Mouse (Mus musculus) urinary bladder, adult 2 months (tissue): ENCODE measurements around the gene Arhgap28. TPM values are rescaled to one million over a fixed set of nuclear protein-coding genes. Genes with fewer than 3 reads are reported as not detected.
A peak's percentile ranks its signal among the peaks of the same experiment; 100 is the strongest.
"Not testable (repeated sequence)": the region's sequence is repeated elsewhere in the genome, so short reads cannot be mapped to it uniquely, and the experiment has no call there.

ENCODE experiments used
- DNase-seq: peaks from one replicate; pipeline ENCODE4 v3.0.0; 2022; ENCODE audit warnings: low spot score
- polyA plus RNA-seq: library from polyadenylated mRNA; depleted of rRNA; stranded (reverse); fragments of >200 nt; gene quantifications from 2 replicates; pipeline ENCODE4 v1.2.3, GENCODE M21; 2012

The Arhgap28 gene
- polyA plus RNA-seq, 1 experiment: 9.3 TPM

GRCm38 (mm10) chr17:67877599-67877998 lies 126.3 kb downstream of the Arhgap28 start:
- DNase-seq: no peak

GRCm38 (mm10) chr17:67869731-67870601 lies 134.0 kb downstream of the Arhgap28 start:
- DNase-seq: peak; percentile 41

- no peak for DNase-seq
Measured at GRCm38 (mm10) chr17:67866541-67867241, 137.2 kb downstream of the Arhgap28 start.

GRCm38 (mm10) chr17:67866026-67866425 lies 137.9 kb downstream of the Arhgap28 start:
- no peak for DNase-seq

GRCm38 (mm10) chr17:67864912-67865311 lies 139.0 kb downstream of the Arhgap28 start:
- no peak for DNase-seq

GRCm38 (mm10) chr17:67864363-67864762 lies 139.6 kb downstream of the Arhgap28 start:
- DNase-seq: no peak

- peak; percentile 43 for DNase-seq
Measured at GRCm38 (mm10) chr17:67861744-67862535, 142.0 kb downstream of the Arhgap28 start.

GRCm38 (mm10) chr17:67861080-67861630 lies 142.8 kb downstream of the Arhgap28 start:
- no peak for DNase-seq

- not testable (repeated sequence) for DNase-seq
Measured at GRCm38 (mm10) chr17:67841494-67841893, 162.4 kb downstream of the Arhgap28 start.

- DNase-seq: no peak
Measured at GRCm38 (mm10) chr17:67838948-67839347, 165.0 kb downstream of the Arhgap28 start.

- DNase-seq: peak; percentile 40
Measured at GRCm38 (mm10) chr17:67837351-67838090, 166.4 kb downstream of the Arhgap28 start.

- DNase-seq: no peak
Measured at GRCm38 (mm10) chr17:67836146-67836895, 167.6 kb downstream of the Arhgap28 start.

- DNase-seq: no peak
Measured at GRCm38 (mm10) chr17:67827431-67827830, 176.5 kb downstream of the Arhgap28 start.

GRCm38 (mm10) chr17:67816916-67817315 lies 187.0 kb downstream of the Arhgap28 start:
- no peak for DNase-seq

- no peak for DNase-seq
Measured at GRCm38 (mm10) chr17:67815720-67816119, 188.2 kb downstream of the Arhgap28 start.

- DNase-seq: no peak
Measured at GRCm38 (mm10) chr17:67813666-67814065, 190.3 kb downstream of the Arhgap28 start.

- no peak for DNase-seq
Measured at GRCm38 (mm10) chr17:67809171-67809570, 194.7 kb downstream of the Arhgap28 start.
